Mouse (Mus musculus): Measurements from ENCODE around the gene Tom1l2. TPM values are rescaled to one million over a fixed set of nuclear protein-coding genes. Genes with fewer than 3 reads are reported as not detected.

Gene Tom1l2
- total and polyA plus RNA-seq, 3 experiments = 4.8 to 10.4 (median 10.4) TPM

GRCm38 (mm10) chr11:60385946-60386345 is 33.2 kb upstream of the Tom1l2 start:
- H3K4me1 ChIP-seq (ENCODE audit: control insufficient read depth in 1 of 2, insufficient read depth in 2 of 2) = peaks cover 7 to 16% of the 10 kb centered on the region in 2 experiments; a peak in 3 of 4 replicates
- no peak overlapping the region for H3K4me3 ChIP-seq (replicated peaks in 1 of 3; ENCODE audit: low read depth in 2 of 3, low read length in 2 of 3, poor library complexity in 1 of 3)
- no peaks in the 10 kb centered on the region for H3K36me3 ChIP-seq (replicated peaks in 1 of 2; ENCODE audit: control insufficient read depth in 1 of 2, insufficient read depth in 1 of 2, low read length in 1 of 2)
- H3K79me2 ChIP-seq (replicated peaks; ENCODE audit: control insufficient read depth, extremely low read depth, insufficient read depth, poor library complexity, severe bottlenecking) = no peaks in the 10 kb centered on the region
- H3K9ac ChIP-seq (ENCODE audit: insufficient read depth, low read depth) = no peak overlapping the region
- no peaks in the 10 kb centered on the region for H3K9me3 ChIP-seq (replicated peaks; ENCODE audit: low read length)
- no peaks in the 10 kb centered on the region for H3K27me3 ChIP-seq (replicated peaks)
- no peak for TF ChIP-seq RCOR1 (conservative IDR thresholded peaks at IDR 0.05; ENCODE audit: low read depth, low read length)
- in situ Hi-C loops (cut with MboI; ENCODE audit: low pct_ligation_motif_present, low pct_unique_long_range_greater_than_20kb, low sequenced_read_pairs) = no loop called here
- dilution Hi-C loops (cut with MboI; ENCODE audit: extremely low pct_ligation_motif_present, extremely low pct_unique_long_range_greater_than_20kb, low sequenced_read_pairs) = no loop called here
- H3K27ac ChIP-seq (ENCODE audit: insufficient read depth, low read depth) = no peak overlapping the region
- no peak for DNase-seq (ENCODE audit: extremely low read depth)
- H3K4me2 ChIP-seq (ENCODE audit: insufficient read depth, low read depth, poor library complexity, severe bottlenecking) = no peak overlapping the region

GRCm38 (mm10) chr11:60384762-60385421 is 32.2 kb upstream of the Tom1l2 start:
- in situ Hi-C loops (cut with MboI; ENCODE audit: low pct_ligation_motif_present, low pct_unique_long_range_greater_than_20kb, low sequenced_read_pairs) = no loop called here
- no peaks in the 10 kb centered on the region for H3K27me3 ChIP-seq (replicated peaks)
- H3K4me3 ChIP-seq (replicated peaks in 1 of 3; ENCODE audit: low read depth in 2 of 3, low read length in 2 of 3, poor library complexity in 1 of 3) = no peak overlapping the region

GRCm38 (mm10) chr11:60383518-60383917 is 30.8 kb upstream of the Tom1l2 start:
- in situ Hi-C loops (cut with MboI; ENCODE audit: low pct_ligation_motif_present, low pct_unique_long_range_greater_than_20kb, low sequenced_read_pairs) (no loop called here), dilution Hi-C loops (cut with MboI; ENCODE audit: extremely low pct_ligation_motif_present, extremely low pct_unique_long_range_greater_than_20kb, low sequenced_read_pairs) (no loop called here)
- no peaks in the 10 kb centered on the region for H3K4me1 ChIP-seq (ENCODE audit: control insufficient read depth in 1 of 2, insufficient read depth in 2 of 2)
- no peak overlapping the region for H3K4me3 ChIP-seq (replicated peaks in 1 of 3; ENCODE audit: low read depth in 2 of 3, low read length in 2 of 3, poor library complexity in 1 of 3)
- no peaks in the 10 kb centered on the region for H3K27me3 ChIP-seq (replicated peaks)
- TF ChIP-seq SMC3 (IDR thresholded peaks at IDR 0.05; ENCODE audit: low read depth, low read length) (peak; percentile 32; the same call in 1 of the 2 replicates), MYC (IDR thresholded peaks at IDR 0.05; ENCODE audit: low read depth, low read length) (no peak), EP300 (IDR thresholded peaks at IDR 0.05; ENCODE audit: low read length) (no peak), HCFC1 (IDR thresholded peaks at IDR 0.05; ENCODE audit: low read depth, low read length) (no peak), RCOR1 (conservative IDR thresholded peaks at IDR 0.05; ENCODE audit: low read depth, low read length) (no peak), ELF1 (IDR thresholded peaks at IDR 0.05; ENCODE audit: low read depth, low read length) (no peak), CTCF (conservative IDR thresholded peaks at IDR 0.05 in 1 of 2, IDR thresholded peaks at IDR 0.05 in 1 of 2; ENCODE audit: low read depth in 2 of 2, low read length in 2 of 2) (peak in 1 of 2 experiments; percentile 49; a peak in 2 of 4 replicates), POLR2A (IDR thresholded peaks at IDR 0.05; ENCODE audit: low read depth, low read length) (no peak), RAD21 (IDR thresholded peaks at IDR 0.05; ENCODE audit: low read depth, low read length) (peak; percentile 35), MAZ (IDR thresholded peaks at IDR 0.05; ENCODE audit: low read depth, low read length) (no peak), KAT2A (IDR thresholded peaks at IDR 0.05; ENCODE audit: insufficient replicate concordance, low read length) (no peak)
- no peak for DNase-seq (ENCODE audit: extremely low read depth)
- H3K79me2 ChIP-seq (replicated peaks; ENCODE audit: control insufficient read depth, extremely low read depth, insufficient read depth, poor library complexity, severe bottlenecking) = no peaks in the 10 kb centered on the region
- H3K4me2 ChIP-seq (ENCODE audit: insufficient read depth, low read depth, poor library complexity, severe bottlenecking) = no peak overlapping the region
- H3K9ac ChIP-seq (ENCODE audit: insufficient read depth, low read depth) = no peak overlapping the region
- H3K9me3 ChIP-seq (replicated peaks; ENCODE audit: low read length) = no peaks in the 10 kb centered on the region
- no peaks in the 10 kb centered on the region for H3K36me3 ChIP-seq (replicated peaks in 1 of 2; ENCODE audit: control insufficient read depth in 1 of 2, insufficient read depth in 1 of 2, low read length in 1 of 2)
- H3K27ac ChIP-seq (ENCODE audit: insufficient read depth, low read depth) = no peak overlapping the region

More at GRCm38 (mm10) chr11:60384762-60385421, 32.2 kb upstream of the Tom1l2 start:
- Histone ChIP-seq H3K27ac (ENCODE audit: insufficient read depth, low read depth) (no peak overlapping the region), H3K9ac (ENCODE audit: insufficient read depth, low read depth) (no peak overlapping the region), H3K4me2 (ENCODE audit: insufficient read depth, low read depth, poor library complexity, severe bottlenecking) (no peak overlapping the region), H3K36me3 (replicated peaks in 1 of 2; ENCODE audit: control insufficient read depth in 1 of 2, insufficient read depth in 1 of 2, low read length in 1 of 2) (no peaks in the 10 kb centered on the region), H3K4me1 (ENCODE audit: control insufficient read depth in 1 of 2, insufficient read depth in 2 of 2) (peaks cover 0 to 5% of the 10 kb centered on the region in 2 experiments; a peak in 1 of 4 replicates), H3K79me2 (replicated peaks; ENCODE audit: control insufficient read depth, extremely low read depth, insufficient read depth, poor library complexity, severe bottlenecking) (no peaks in the 10 kb centered on the region), H3K9me3 (replicated peaks; ENCODE audit: low read length) (no peaks in the 10 kb centered on the region)
- DNase-seq (ENCODE audit: extremely low read depth) = no peak
- dilution Hi-C loops (cut with MboI; ENCODE audit: extremely low pct_ligation_motif_present, extremely low pct_unique_long_range_greater_than_20kb, low sequenced_read_pairs) = no loop called here
- TF ChIP-seq ZC3H11A (IDR thresholded peaks at IDR 0.05; ENCODE audit: low read depth, low read length) (no peak), JUN (IDR thresholded peaks at IDR 0.05; ENCODE audit: insufficient read depth, low read depth, low read length) (no peak), MAX (IDR thresholded peaks at IDR 0.05; ENCODE audit: low read length) (no peak), BHLHE40 (IDR thresholded peaks at IDR 0.05; ENCODE audit: low read depth, low read length) (no peak), NELFE (IDR thresholded peaks at IDR 0.05; ENCODE audit: low read depth, low read length) (no peak), UBTF (IDR thresholded peaks at IDR 0.05; ENCODE audit: low read depth, low read length) (no peak), USF1 (IDR thresholded peaks at IDR 0.05; ENCODE audit: low read depth, low read length) (no peak), USF2 (conservative IDR thresholded peaks at IDR 0.05; ENCODE audit: low read depth, low read length) (no peak), IRF4 (IDR thresholded peaks at IDR 0.05; ENCODE audit: low read depth, low read length) (no peak), MXI1 (IDR thresholded peaks at IDR 0.05; ENCODE audit: low read depth, low read length) (no peak), MAFK (IDR thresholded peaks at IDR 0.05; ENCODE audit: insufficient replicate concordance, low read length) (no peak), RCOR1 (conservative IDR thresholded peaks at IDR 0.05; ENCODE audit: low read depth, low read length) (no peak), HCFC1 (IDR thresholded peaks at IDR 0.05; ENCODE audit: low read depth, low read length) (no peak), ELF1 (IDR thresholded peaks at IDR 0.05; ENCODE audit: low read depth, low read length) (no peak)
